Mouse (Mus musculus): ENCODE results near the gene Ralb. TPM values are rescaled to one million over a fixed set of nuclear protein-coding genes. Genes with fewer than 3 reads are reported as not detected.

The Ralb gene
- polyA plus RNA-seq, 1 experiment, result 14.0 TPM

DNA sequence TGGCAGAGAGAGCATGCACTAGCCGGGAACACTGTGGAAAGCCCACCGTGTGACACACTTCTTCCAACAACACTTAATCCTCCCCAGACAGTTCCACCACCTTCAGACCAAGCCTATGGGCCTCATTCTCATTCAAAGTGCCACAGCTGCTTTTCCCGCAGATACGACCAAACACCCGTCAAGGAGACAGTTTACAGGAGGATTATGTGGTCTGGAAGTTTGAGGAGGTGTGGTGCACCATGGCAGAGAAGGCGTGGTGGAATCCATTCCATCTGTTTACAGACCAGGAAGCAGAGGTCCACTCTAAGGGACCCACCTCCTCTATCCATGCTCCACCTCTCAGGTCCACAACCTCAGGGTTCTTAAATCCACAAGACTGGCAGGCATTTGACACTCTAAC is 14.7 kb upstream of the Ralb start:
- no peak overlapping the region for H3K27ac ChIP-seq (ENCODE audit: insufficient read depth, low read length)
- no peak for TF ChIP-seq POLR2A (IDR thresholded peaks at IDR 0.05; ENCODE audit: low read depth, low read length)
- no peak for TF ChIP-seq CTCF (IDR thresholded peaks at IDR 0.05; ENCODE audit: extremely low read depth, insufficient read depth, insufficient read length, insufficient replicate concordance)
- H3K4me3 ChIP-seq (ENCODE audit: extremely low read depth, insufficient read depth, insufficient read length), result no peak overlapping the region
- no peak for DNase-seq (ENCODE audit: low read depth in 1 of 2, low spot score in 2 of 2)
- no peaks in the 10 kb centered on the region for H3K4me1 ChIP-seq (ENCODE audit: control insufficient read depth, insufficient read depth, insufficient read length)
- H3K27me3 ChIP-seq (ENCODE audit: control insufficient read depth, insufficient read depth, low read length), result no peaks in the 10 kb centered on the region
- no peaks in the 10 kb centered on the region for H3K36me3 ChIP-seq (ENCODE audit: control insufficient read depth, insufficient read depth, low read length)
- 92% methylated on average over 6 of the region's 6 CpGs for WGBS

- no peak for TF ChIP-seq CTCF (IDR thresholded peaks at IDR 0.05; ENCODE audit: extremely low read depth, insufficient read depth, insufficient read length, insufficient replicate concordance)
- no peak overlapping the region for H3K27ac ChIP-seq (ENCODE audit: insufficient read depth, low read length)
- H3K4me3 ChIP-seq (ENCODE audit: extremely low read depth, insufficient read depth, insufficient read length), result no peak overlapping the region
- H3K4me1 ChIP-seq (ENCODE audit: control insufficient read depth, insufficient read depth, insufficient read length), result no peaks in the 10 kb centered on the region
- no peaks in the 10 kb centered on the region for H3K27me3 ChIP-seq (ENCODE audit: control insufficient read depth, insufficient read depth, low read length)
- no peak for DNase-seq (ENCODE audit: low read depth in 1 of 2, low spot score in 2 of 2)
- H3K36me3 ChIP-seq (ENCODE audit: control insufficient read depth, insufficient read depth, low read length), result no peaks in the 10 kb centered on the region
These were observed 14.2 kb upstream of the Ralb start for GRCm38 (mm10) chr1:119518786-119519185.

GRCm38 (mm10) chr1:119518060-119518459 is 13.5 kb upstream of the Ralb start:
- Histone ChIP-seq H3K27ac (ENCODE audit: insufficient read depth, low read length) (no peak overlapping the region), H3K27me3 (ENCODE audit: control insufficient read depth, insufficient read depth, low read length) (no peaks in the 10 kb centered on the region), H3K36me3 (ENCODE audit: control insufficient read depth, insufficient read depth, low read length) (no peaks in the 10 kb centered on the region), H3K4me1 (ENCODE audit: control insufficient read depth, insufficient read depth, insufficient read length) (no peaks in the 10 kb centered on the region), H3K4me3 (ENCODE audit: extremely low read depth, insufficient read depth, insufficient read length) (no peak overlapping the region)
- 90% methylated on average over 7 of the region's 7 CpGs for WGBS
- no peak for DNase-seq (ENCODE audit: low read depth in 1 of 2, low spot score in 2 of 2)
- TF ChIP-seq CTCF (IDR thresholded peaks at IDR 0.05; ENCODE audit: extremely low read depth, insufficient read depth, insufficient read length, insufficient replicate concordance) (no peak), POLR2A (IDR thresholded peaks at IDR 0.05; ENCODE audit: low read depth, low read length) (no peak)

DNA sequence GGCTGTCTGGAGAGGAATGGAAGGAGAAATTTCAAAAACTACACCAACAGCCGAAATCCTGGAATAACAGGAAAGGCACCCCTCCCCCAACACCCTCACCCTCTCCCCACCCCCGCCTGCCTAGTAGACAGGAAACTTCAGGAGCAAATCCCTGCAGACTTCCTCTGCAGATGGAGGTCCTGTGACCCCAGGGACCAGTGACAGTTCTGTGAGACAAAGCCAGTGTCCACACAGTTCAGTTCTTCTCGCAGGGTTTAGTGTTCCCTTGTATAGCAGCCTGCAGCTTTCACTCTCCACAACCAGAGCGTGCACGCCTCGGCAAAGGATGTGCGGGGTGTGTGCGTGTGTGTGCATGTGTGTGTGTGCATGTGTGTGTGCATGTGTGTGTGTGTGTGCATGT is 6.3 kb upstream of the Ralb start:
- Histone ChIP-seq H3K27ac (ENCODE audit: insufficient read depth, low read length) (no peak overlapping the region), H3K4me3 (ENCODE audit: extremely low read depth, insufficient read depth, insufficient read length) (no peak overlapping the region), H3K4me1 (ENCODE audit: control insufficient read depth, insufficient read depth, insufficient read length) (no peaks in the 10 kb centered on the region), H3K36me3 (ENCODE audit: control insufficient read depth, insufficient read depth, low read length) (no peaks in the 10 kb centered on the region), H3K27me3 (ENCODE audit: control insufficient read depth, insufficient read depth, low read length) (no peaks in the 10 kb centered on the region)
- no peak for DNase-seq (ENCODE audit: low read depth in 1 of 2, low spot score in 2 of 2)
- 72% methylated on average over 8 of the region's 8 CpGs for WGBS
- TF ChIP-seq POLR2A (IDR thresholded peaks at IDR 0.05; ENCODE audit: low read depth, low read length), result no peak
- no peak for TF ChIP-seq CTCF (IDR thresholded peaks at IDR 0.05; ENCODE audit: extremely low read depth, insufficient read depth, insufficient read length, insufficient replicate concordance)

DNA sequence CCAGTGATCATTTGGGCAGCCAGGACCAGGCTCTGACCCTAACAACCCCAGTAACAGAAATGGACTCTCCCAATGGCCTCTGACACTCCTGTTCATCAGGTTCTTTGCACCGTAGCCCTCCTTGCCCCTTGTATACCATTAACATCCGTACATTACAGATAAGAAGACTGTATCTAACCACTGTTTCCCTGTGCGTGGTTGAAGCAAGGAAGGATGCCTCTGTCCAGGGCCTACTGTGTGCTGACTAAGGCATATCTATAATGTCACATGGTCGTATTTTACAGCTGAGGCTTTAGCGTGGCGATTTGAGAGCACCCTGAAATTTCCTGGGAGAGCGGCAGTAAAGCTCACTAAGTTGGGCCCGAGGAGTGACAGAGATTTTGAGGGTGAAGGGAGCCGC is 5.8 kb upstream of the Ralb start:
- no peak for DNase-seq (ENCODE audit: low read depth in 1 of 2, low spot score in 2 of 2)
- Histone ChIP-seq H3K27ac (ENCODE audit: insufficient read depth, low read length) (no peak overlapping the region), H3K4me1 (ENCODE audit: control insufficient read depth, insufficient read depth, insufficient read length) (no peaks in the 10 kb centered on the region), H3K36me3 (ENCODE audit: control insufficient read depth, insufficient read depth, low read length) (no peaks in the 10 kb centered on the region), H3K4me3 (ENCODE audit: extremely low read depth, insufficient read depth, insufficient read length) (no peak overlapping the region), H3K27me3 (ENCODE audit: control insufficient read depth, insufficient read depth, low read length) (no peaks in the 10 kb centered on the region)
- TF ChIP-seq CTCF (IDR thresholded peaks at IDR 0.05; ENCODE audit: extremely low read depth, insufficient read depth, insufficient read length, insufficient replicate concordance) (no peak), POLR2A (IDR thresholded peaks at IDR 0.05; ENCODE audit: low read depth, low read length) (no peak)
- 67% methylated on average over 9 of the region's 9 CpGs for WGBS

GRCm38 (mm10) chr1:119509474-119509873 is 4.9 kb upstream of the Ralb start:
- Histone ChIP-seq H3K4me1 (ENCODE audit: control insufficient read depth, insufficient read depth, insufficient read length) (0 out of 2 replicates have a peak, but pooled peaks cover 4% of the 10 kb centered on the region), H3K27ac (ENCODE audit: insufficient read depth, low read length) (no peak overlapping the region), H3K36me3 (ENCODE audit: control insufficient read depth, insufficient read depth, low read length) (no peaks in the 10 kb centered on the region), H3K27me3 (ENCODE audit: control insufficient read depth, insufficient read depth, low read length) (no peaks in the 10 kb centered on the region), H3K4me3 (ENCODE audit: extremely low read depth, insufficient read depth, insufficient read length) (no peak overlapping the region)
- WGBS, result 68% methylated on average over 7 of the region's 7 CpGs
- TF ChIP-seq POLR2A (IDR thresholded peaks at IDR 0.05; ENCODE audit: low read depth, low read length), result no peak
- no peak for TF ChIP-seq CTCF (IDR thresholded peaks at IDR 0.05; ENCODE audit: extremely low read depth, insufficient read depth, insufficient read length, insufficient replicate concordance)
- DNase-seq (ENCODE audit: low read depth in 1 of 2, low spot score in 2 of 2), result no peak

DNA sequence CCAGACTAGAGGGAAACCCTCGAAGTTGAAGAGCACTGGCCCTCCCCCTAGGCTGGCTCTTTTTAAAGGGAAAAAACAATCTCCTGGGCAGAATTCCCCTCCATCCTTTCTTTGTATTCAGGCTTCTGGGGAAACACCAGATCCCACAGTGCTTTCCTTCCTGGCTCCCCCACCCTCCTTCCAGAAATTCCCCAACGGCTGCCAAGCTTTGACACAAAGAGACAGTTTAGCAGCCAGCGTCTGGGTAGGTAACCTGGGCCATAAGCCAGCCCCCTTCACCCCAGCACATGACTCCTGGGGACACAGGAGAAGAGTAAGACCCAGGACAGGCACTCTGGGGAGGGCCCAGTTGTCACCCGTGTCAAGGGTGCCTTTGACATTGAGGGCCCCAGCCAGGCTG is 4.0 kb upstream of the Ralb start:
- no peaks in the 10 kb centered on the region for H3K27me3 ChIP-seq (ENCODE audit: control insufficient read depth, insufficient read depth, low read length)

More for the DNA sequence above, 4.0 kb upstream of the Ralb start:
- Histone ChIP-seq H3K4me3 (ENCODE audit: extremely low read depth, insufficient read depth, insufficient read length) (no peak overlapping the region), H3K36me3 (ENCODE audit: control insufficient read depth, insufficient read depth, low read length) (no peaks in the 10 kb centered on the region), H3K27ac (ENCODE audit: insufficient read depth, low read length) (no peak overlapping the region), H3K4me1 (ENCODE audit: control insufficient read depth, insufficient read depth, insufficient read length) (peaks cover 4% of the 10 kb centered on the region; the same call in 1 of the 2 replicates)
- DNase-seq (ENCODE audit: low read depth in 1 of 2, low spot score in 2 of 2), result no peak
- 74% methylated on average over 4 of the region's 4 CpGs for WGBS
- TF ChIP-seq POLR2A (IDR thresholded peaks at IDR 0.05; ENCODE audit: low read depth, low read length), result no peak
- TF ChIP-seq CTCF (IDR thresholded peaks at IDR 0.05; ENCODE audit: extremely low read depth, insufficient read depth, insufficient read length, insufficient replicate concordance), result no peak
